Mouse (Mus musculus): ENCODE results near the gene Wnt2. TPM values are rescaled to one million over a fixed set of nuclear protein-coding genes. Genes with fewer than 3 reads are reported as not detected.

Gene Wnt2
- polyA plus RNA-seq, 1 experiment from 2014 or later, result 1.1 TPM

GRCm38 (mm10) chr6:17943877-17944617, 86.3 kb downstream of the Wnt2 start:
- Histone ChIP-seq H3K4me3 (ENCODE audit: low read depth, low read length) (no peak overlapping the region), H3K9me3 (replicated peaks; ENCODE audit: control insufficient read depth, low read length) (no peaks in the 10 kb centered on the region), H3K27ac (replicated peaks; ENCODE audit: low read depth, low read length) (no peak overlapping the region), H3K4me1 (ENCODE audit: control insufficient read depth, insufficient read depth, low read length) (no peaks in the 10 kb centered on the region), H3K27me3 (ENCODE audit: control insufficient read depth, insufficient read depth, low read length) (no peaks in the 10 kb centered on the region), H3K36me3 (replicated peaks; ENCODE audit: control insufficient read depth, insufficient read depth, low read depth, low read length) (no peaks in the 10 kb centered on the region), H3K9ac (replicated peaks; ENCODE audit: low read length) (no peak overlapping the region), H3K4me2 (ENCODE audit: low read depth, low read length) (no peak overlapping the region)
- ATAC-seq (replicated peaks; ENCODE audit: insufficient number of reproducible peaks, low FRiP score, low TSS enrichment, low read depth), result 0 out of 2 replicates have a peak, but pooled peaks have one; percentile 48
- WGBS, result 61% methylated on average over 9 of the region's 9 CpGs
- no peak for DNase-seq (ENCODE audit: low spot score)

- Histone ChIP-seq H3K27ac (replicated peaks; ENCODE audit: low read depth, low read length) (no peak overlapping the region; the same call in 1 of the 2 replicates), H3K4me3 (ENCODE audit: low read depth, low read length) (no peak overlapping the region), H3K36me3 (replicated peaks; ENCODE audit: control insufficient read depth, insufficient read depth, low read depth, low read length) (no peaks in the 10 kb centered on the region), H3K4me2 (ENCODE audit: low read depth, low read length) (no peak overlapping the region), H3K9ac (replicated peaks; ENCODE audit: low read length) (no peak overlapping the region), H3K4me1 (ENCODE audit: control insufficient read depth, insufficient read depth, low read length) (no peaks in the 10 kb centered on the region), H3K9me3 (replicated peaks; ENCODE audit: control insufficient read depth, low read length) (no peaks in the 10 kb centered on the region), H3K27me3 (ENCODE audit: control insufficient read depth, insufficient read depth, low read length) (no peaks in the 10 kb centered on the region)
- ATAC-seq (replicated peaks; ENCODE audit: insufficient number of reproducible peaks, low FRiP score, low TSS enrichment, low read depth) (no peak), DNase-seq (ENCODE audit: low spot score) (no peak)
- WGBS, result 52% methylated on average over 7 of the region's 7 CpGs
Observed at GRCm38 (mm10) chr6:17942344-17942743, 88.0 kb downstream of the Wnt2 start.

GRCm38 (mm10) chr6:17941916-17942315, 88.5 kb downstream of the Wnt2 start:
- H3K9ac ChIP-seq (replicated peaks; ENCODE audit: low read length), result no peak overlapping the region
- no peak overlapping the region for H3K4me2 ChIP-seq (ENCODE audit: low read depth, low read length)
- no peaks in the 10 kb centered on the region for H3K36me3 ChIP-seq (replicated peaks; ENCODE audit: control insufficient read depth, insufficient read depth, low read depth, low read length)
- no peaks in the 10 kb centered on the region for H3K4me1 ChIP-seq (ENCODE audit: control insufficient read depth, insufficient read depth, low read length)
- H3K9me3 ChIP-seq (replicated peaks; ENCODE audit: control insufficient read depth, low read length), result no peaks in the 10 kb centered on the region
- no peak for DNase-seq (ENCODE audit: low spot score)
- no peaks in the 10 kb centered on the region for H3K27me3 ChIP-seq (ENCODE audit: control insufficient read depth, insufficient read depth, low read length)
- no peak overlapping the region for H3K4me3 ChIP-seq (ENCODE audit: low read depth, low read length)
- no peak for ATAC-seq (replicated peaks; ENCODE audit: insufficient number of reproducible peaks, low FRiP score, low TSS enrichment, low read depth)
- 41% methylated on average over 2 of the region's 2 CpGs for WGBS
- H3K27ac ChIP-seq (replicated peaks; ENCODE audit: low read depth, low read length), result no peak overlapping the region

Other genes starting within 250 kb of the Wnt2 start
- gene Asz1, start 78.5 kb upstream of the Wnt2 start, polyA plus RNA-seq (2014; fragmentation: Nextera tagmentation; extraction: Ambion mirVana), result not detected in 2 replicates
- 0.15 and 0.17 TPM in 2 replicates for gene Cftr, start 140.1 kb upstream of the Wnt2 start, polyA plus RNA-seq (2014; fragmentation: Nextera tagmentation; extraction: Ambion mirVana)